Mouse (Mus musculus): ENCODE results near the gene 2010111I01Rik. TPM values are rescaled to one million over a fixed set of nuclear protein-coding genes. Genes with fewer than 3 reads are reported as not detected.

The 2010111I01Rik gene
- polyA plus RNA-seq, 1 experiment from 2014 or later: 101 TPM

DNA sequence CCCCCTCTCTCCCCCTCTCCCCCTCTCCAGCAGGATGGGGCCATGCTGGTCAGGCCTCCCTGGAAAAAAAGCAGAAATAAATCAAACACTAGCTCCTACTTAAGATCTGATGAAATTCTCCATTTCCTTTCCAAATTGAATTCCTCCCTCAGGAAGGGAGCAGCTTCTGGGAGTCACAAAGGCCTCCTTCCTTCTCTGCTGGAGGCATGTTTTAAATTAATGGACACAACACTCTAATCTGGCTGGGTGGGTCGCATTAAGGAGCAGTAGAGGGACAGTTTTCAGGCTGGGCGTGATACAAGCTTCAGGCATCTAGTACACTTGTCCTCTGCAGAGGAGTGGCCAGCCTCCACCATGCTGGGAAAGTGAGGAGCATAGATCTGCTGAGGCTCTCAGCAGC lies 188.7 kb downstream of the 2010111I01Rik start:
- no peaks in the 10 kb centered on the region for H3K27me3 ChIP-seq (ENCODE audit: control insufficient read depth, insufficient read depth, low read length)
- no peak overlapping the region for H3K9ac ChIP-seq (ENCODE audit: low read length)
- WGBS: 31% methylated on average over 2 of the region's 2 CpGs
- DNase-seq (ENCODE audit: low spot score) (no peak), ATAC-seq (ENCODE audit: low FRiP score, low TSS enrichment) (no peak; the same call in 1 of the 2 replicates)
- H3K4me1 ChIP-seq (replicated peaks; ENCODE audit: control insufficient read depth, insufficient read depth): 0 out of 2 replicates have a peak, but pooled peaks cover 6% of the 10 kb centered on the region
- H3K27ac ChIP-seq (replicated peaks): no peak overlapping the region
- H3K36me3 ChIP-seq (ENCODE audit: control insufficient read depth, insufficient read depth, low read length): no peaks in the 10 kb centered on the region
- no peak for TF ChIP-seq CTCF (IDR thresholded peaks at IDR 0.05; ENCODE audit: low read depth)
- no peak for TF ChIP-seq EP300 (optimal IDR thresholded peaks at IDR 0.05)
- no peak overlapping the region for H3K4me3 ChIP-seq (ENCODE audit: low read depth, low read length)
- no peaks in the 10 kb centered on the region for H3K9me3 ChIP-seq (ENCODE audit: control insufficient read depth, low read length)
- no peak overlapping the region for H3K4me2 ChIP-seq (replicated peaks; ENCODE audit: low read depth)

DNA sequence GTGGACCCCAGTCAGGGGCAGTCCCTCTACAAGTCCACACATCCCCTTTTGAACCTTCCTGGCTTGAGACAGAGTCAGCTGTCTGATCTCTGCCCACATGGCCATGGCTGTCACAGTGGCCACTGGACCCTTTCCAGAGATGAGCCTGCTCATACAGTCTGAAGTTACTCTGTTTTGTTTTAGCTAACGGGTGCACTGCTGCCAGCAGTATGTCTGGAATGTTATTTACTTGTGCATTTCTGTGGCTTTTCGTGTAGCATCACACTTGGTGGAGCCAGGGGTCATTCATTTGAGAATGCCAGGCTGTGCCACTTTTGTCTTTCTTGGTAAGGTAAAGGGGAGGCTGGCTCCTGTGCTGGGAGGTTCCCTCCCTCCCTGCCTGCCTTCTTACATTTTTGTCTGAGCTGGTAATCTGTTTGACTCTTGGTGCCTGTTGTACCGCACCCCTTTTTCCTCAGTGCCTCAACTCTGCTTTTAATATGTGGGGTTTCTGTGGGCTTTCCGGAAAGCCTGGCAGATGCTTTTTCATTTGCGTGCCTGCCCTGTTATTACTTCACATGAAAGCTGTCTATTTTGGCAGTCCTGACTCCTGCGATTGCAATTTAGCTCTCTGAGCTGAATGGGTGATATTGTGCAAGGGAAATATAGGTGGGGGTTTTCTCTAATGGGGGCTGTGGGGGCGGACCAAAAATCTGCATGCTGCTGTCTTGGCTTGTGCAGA lies 190.3 kb downstream of the 2010111I01Rik start:
- Histone ChIP-seq H3K27ac (replicated peaks) (no peak overlapping the region), H3K27me3 (ENCODE audit: control insufficient read depth, insufficient read depth, low read length) (no peaks in the 10 kb centered on the region), H3K36me3 (ENCODE audit: control insufficient read depth, insufficient read depth, low read length) (no peaks in the 10 kb centered on the region), H3K9me3 (ENCODE audit: control insufficient read depth, low read length) (no peaks in the 10 kb centered on the region), H3K4me2 (replicated peaks; ENCODE audit: low read depth) (no peak overlapping the region), H3K4me3 (ENCODE audit: low read depth, low read length) (no peak overlapping the region), H3K4me1 (replicated peaks; ENCODE audit: control insufficient read depth, insufficient read depth) (0 out of 2 replicates have a peak, but pooled peaks cover 6% of the 10 kb centered on the region), H3K9ac (ENCODE audit: low read length) (no peak overlapping the region)
- peak; percentile 53 for ATAC-seq (ENCODE audit: low FRiP score, low TSS enrichment)
- WGBS: 47% methylated on average over 7 of the region's 7 CpGs
- no peak for DNase-seq (ENCODE audit: low spot score)
- TF ChIP-seq EP300 (optimal IDR thresholded peaks at IDR 0.05): no peak
- TF ChIP-seq CTCF (IDR thresholded peaks at IDR 0.05; ENCODE audit: low read depth): no peak

DNA sequence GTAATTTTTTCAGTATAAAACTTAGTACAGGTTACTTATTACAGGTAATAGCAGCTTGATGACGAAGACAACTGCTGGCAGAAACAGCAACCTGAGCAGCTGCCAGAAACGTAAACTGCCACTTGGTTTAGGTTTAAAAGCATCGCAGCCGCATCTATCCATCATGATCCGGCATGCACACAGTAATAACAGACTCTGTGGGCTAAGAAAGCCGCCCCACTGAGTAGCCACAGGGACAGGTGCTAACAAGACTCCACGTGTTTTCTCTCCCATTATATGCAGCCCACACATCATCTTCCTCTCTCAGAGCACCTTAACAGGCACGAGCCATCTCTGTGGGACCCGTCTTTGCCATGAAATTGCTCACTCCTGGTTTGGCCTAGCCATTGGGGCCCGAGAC lies 191.6 kb downstream of the 2010111I01Rik start:
- H3K9me3 ChIP-seq (ENCODE audit: control insufficient read depth, low read length): no peaks in the 10 kb centered on the region
- ATAC-seq (ENCODE audit: low FRiP score, low TSS enrichment): no peak
- H3K4me3 ChIP-seq (ENCODE audit: low read depth, low read length): no peak overlapping the region
- no peak for DNase-seq (ENCODE audit: low spot score)
- no peak overlapping the region for H3K9ac ChIP-seq (ENCODE audit: low read length)
- no peaks in the 10 kb centered on the region for H3K36me3 ChIP-seq (ENCODE audit: control insufficient read depth, insufficient read depth, low read length)
- H3K4me2 ChIP-seq (replicated peaks; ENCODE audit: low read depth): no peak overlapping the region
- H3K27ac ChIP-seq (replicated peaks): no peak overlapping the region
- 0 out of 2 replicates have a peak, but pooled peaks cover 2% of the 10 kb centered on the region for H3K4me1 ChIP-seq (replicated peaks; ENCODE audit: control insufficient read depth, insufficient read depth)
- WGBS: 66% methylated on average over 10 of the region's 10 CpGs
- no peaks in the 10 kb centered on the region for H3K27me3 ChIP-seq (ENCODE audit: control insufficient read depth, insufficient read depth, low read length)
- TF ChIP-seq CTCF (IDR thresholded peaks at IDR 0.05; ENCODE audit: low read depth) (no peak), EP300 (optimal IDR thresholded peaks at IDR 0.05) (no peak)

DNA sequence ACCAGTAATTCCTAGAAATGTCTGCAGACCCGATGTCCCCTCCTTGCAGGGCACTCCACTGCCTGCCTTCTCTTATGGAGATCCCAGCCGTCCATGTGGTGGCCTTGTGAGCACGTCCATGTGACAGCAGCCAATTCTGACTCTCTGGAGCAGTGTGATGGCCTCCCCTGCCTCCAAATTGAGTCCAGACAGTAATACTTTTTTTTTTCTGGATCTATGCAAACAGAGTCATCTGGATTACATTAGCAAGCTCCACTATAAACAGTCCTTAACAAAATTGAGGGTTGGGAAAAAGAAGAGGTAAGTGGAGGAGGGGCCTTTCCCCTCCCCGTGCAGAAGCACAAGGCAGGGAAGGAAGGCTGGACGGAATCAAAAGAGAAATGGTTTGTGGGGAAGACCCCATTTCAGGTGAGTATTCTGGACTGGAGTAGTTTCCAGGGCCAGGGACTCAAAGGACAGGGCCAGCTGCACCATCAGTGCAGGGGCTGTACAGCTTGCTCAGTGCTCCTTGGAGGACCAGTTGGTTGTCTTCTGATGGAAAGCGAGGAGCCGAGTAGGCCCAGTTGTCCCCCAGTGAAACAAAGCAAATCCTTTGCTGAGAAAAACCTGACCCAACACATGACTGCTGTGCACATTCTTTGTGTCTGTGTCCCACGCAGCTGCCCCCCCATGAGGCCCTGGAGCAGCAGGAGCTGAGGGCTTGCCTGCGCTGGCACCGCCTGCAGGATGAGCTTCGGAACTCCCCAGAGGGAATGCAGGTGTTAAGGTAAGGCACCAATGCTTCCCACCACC lies 205.8 kb downstream of the 2010111I01Rik start:
- no peak for DNase-seq (ENCODE audit: low spot score)
- ATAC-seq (ENCODE audit: low FRiP score, low TSS enrichment): no peak
- Histone ChIP-seq H3K4me3 (ENCODE audit: low read depth, low read length) (no peak overlapping the region), H3K27ac (replicated peaks) (peak overlapping the region; percentile 45; the same call in 1 of the 2 replicates), H3K9me3 (ENCODE audit: control insufficient read depth, low read length) (no peaks in the 10 kb centered on the region), H3K36me3 (ENCODE audit: control insufficient read depth, insufficient read depth, low read length) (no peaks in the 10 kb centered on the region), H3K4me1 (replicated peaks; ENCODE audit: control insufficient read depth, insufficient read depth) (no peaks in the 10 kb centered on the region), H3K27me3 (ENCODE audit: control insufficient read depth, insufficient read depth, low read length) (no peaks in the 10 kb centered on the region), H3K4me2 (replicated peaks; ENCODE audit: low read depth) (no peak overlapping the region), H3K9ac (ENCODE audit: low read length) (no peak overlapping the region)
- TF ChIP-seq CTCF (IDR thresholded peaks at IDR 0.05; ENCODE audit: low read depth): no peak
- TF ChIP-seq EP300 (optimal IDR thresholded peaks at IDR 0.05): no peak
- WGBS: 61% methylated on average over 11 of the region's 11 CpGs

DNA sequence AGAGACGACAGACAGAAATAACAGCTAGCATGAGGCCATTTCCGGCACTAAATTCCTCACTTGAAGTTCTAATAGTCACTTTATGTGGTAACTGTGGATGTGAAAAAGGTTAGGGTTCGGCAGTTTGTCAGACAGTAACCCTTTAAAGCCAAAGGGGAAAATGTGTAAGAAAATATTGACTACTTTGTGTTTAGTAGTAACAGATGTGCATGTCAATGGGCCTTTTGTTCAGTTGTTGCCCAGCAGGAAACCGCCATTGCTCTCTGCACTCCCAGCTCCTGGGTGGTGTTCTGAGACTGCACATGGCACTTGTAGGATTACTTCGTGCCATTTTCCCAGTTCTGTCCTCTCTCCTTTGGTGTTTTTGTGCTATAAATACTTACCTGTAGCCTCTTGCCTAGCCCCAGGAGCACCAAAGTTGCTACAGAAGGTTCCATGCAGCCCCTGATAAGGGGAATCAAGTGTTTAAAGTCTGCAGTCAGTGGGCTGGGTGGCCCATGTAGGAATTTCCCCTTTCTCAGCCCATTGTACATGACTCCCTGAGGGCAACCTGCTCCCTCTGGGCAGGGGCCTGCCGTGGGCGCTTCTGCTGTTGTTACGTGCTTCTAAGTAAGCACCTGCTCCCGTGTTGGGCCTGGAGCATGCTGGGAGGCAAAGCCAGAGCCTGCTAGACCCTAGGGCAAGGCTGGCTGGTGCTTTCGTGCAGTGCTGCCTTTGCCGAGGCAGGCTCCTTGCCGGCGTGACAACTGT lies 206.8 kb downstream of the 2010111I01Rik start:
- H3K4me3 ChIP-seq (ENCODE audit: low read depth, low read length): no peak overlapping the region
- H3K9me3 ChIP-seq (ENCODE audit: control insufficient read depth, low read length): no peaks in the 10 kb centered on the region
- DNase-seq (ENCODE audit: low spot score) (no peak), ATAC-seq (ENCODE audit: low FRiP score, low TSS enrichment) (no peak)
- no peak overlapping the region for H3K4me2 ChIP-seq (replicated peaks; ENCODE audit: low read depth)
- WGBS: 75% methylated on average over 13 of the region's 13 CpGs
- H3K4me1 ChIP-seq (replicated peaks; ENCODE audit: control insufficient read depth, insufficient read depth): no peaks in the 10 kb centered on the region
- TF ChIP-seq EP300 (optimal IDR thresholded peaks at IDR 0.05): no peak
- no peak for TF ChIP-seq CTCF (IDR thresholded peaks at IDR 0.05; ENCODE audit: low read depth)
- no peaks in the 10 kb centered on the region for H3K27me3 ChIP-seq (ENCODE audit: control insufficient read depth, insufficient read depth, low read length)
- H3K27ac ChIP-seq (replicated peaks): no peak overlapping the region
- H3K36me3 ChIP-seq (ENCODE audit: control insufficient read depth, insufficient read depth, low read length): no peaks in the 10 kb centered on the region
- H3K9ac ChIP-seq (ENCODE audit: low read length): no peak overlapping the region

Data from stomach, postnatal 0 days (tissue).